ENCODE assay signal across 24 mouse cellular contexts in genomic region chr17:6764227-6764593, GRCm38 (mm10). TPM values are rescaled to one million over a fixed set of nuclear protein-coding genes. Genes with fewer than 3 reads are reported as not detected.
DNase-seq lines count a peak whose midpoint lies in the region; ATAC-seq and TF ChIP-seq lines count a peak whose summit lies in the region.
"Had no signal": no experiment of that assay in that cellular context is flagged by ENCODE, and none has a peak within 500 bp of the region (broad histone marks: within the 10 kb centered on the region; RNA-seq: fewer than 3 reads in every experiment).

No protein-coding gene starts in this region.

- TF ChIP-seq POLR2A in ES-Bruce4 (IDR thresholded peaks at IDR 0.05; ENCODE audit: insufficient read depth, low read length), result no peak

- TF ChIP-seq CTCF in ES-Bruce4 (IDR thresholded peaks at IDR 0.05; ENCODE audit: low read depth, low read length), result no peak
- no peak for TF ChIP-seq CTCF in layer of hippocampus, adult 2 months (conservative IDR thresholded peaks at IDR 0.05)

- H3K4me2 ChIP-seq in kidney, embryonic 15.5 days, result no peak overlapping the region
- 0 out of 2 replicates have a peak overlapping the region, but pooled peaks have one; percentile 19 for H3K4me2 ChIP-seq in liver, embryonic 13.5 days
- H3K4me2 ChIP-seq: hindbrain, embryonic 12.5 days; midbrain, embryonic 13.5 days had no signal

- H3K27me3 ChIP-seq in heart, embryonic 10.5 days (ENCODE audit: insufficient read depth, poor library complexity, severe bottlenecking), result no peaks in the 10 kb centered on the region
- H3K27me3 ChIP-seq in kidney, embryonic 15.5 days, result no peaks in the 10 kb centered on the region
- no peaks in the 10 kb centered on the region for H3K27me3 ChIP-seq in ES-Bruce4 (ENCODE audit: control insufficient read depth, insufficient read depth, low read length, poor library complexity, severe bottlenecking)
- H3K27me3 ChIP-seq in liver, embryonic 13.5 days, result no peaks in the 10 kb centered on the region
- H3K27me3 ChIP-seq: hindbrain, embryonic 12.5 days had no signal

- no peak for ATAC-seq in kidney, embryonic 15.5 days (replicated peaks; ENCODE audit: low FRiP score)
- no peak for ATAC-seq in liver, embryonic 13.5 days (ENCODE audit: low read depth)
- ATAC-seq: activated CD4-positive, CD25-positive, alpha-beta regulatory T cell, adult 4 months had no signal

- DNase-seq in heart, embryonic 10.5 days (ENCODE audit: low spot score), result no peak
- DNase-seq in heart, adult 11 months, result no peak
- DNase-seq in kidney, postnatal 4 days, result no peak
- DNase-seq in liver, embryonic 13.5 days, result no peak
- DNase-seq in lung, postnatal 10 days, result no peak
- DNase-seq in layer of hippocampus, adult 2 months (ENCODE audit: low spot score in 2 of 2), result no peak
- DNase-seq: B cell, adult 2 months; cerebellum, adult 18-20 months; cerebellum, postnatal 10 days; gastrocnemius, postnatal 14 days; kidney, adult 11 months; layer of hippocampus, postnatal 36 days; left cerebral cortex, postnatal 4 days; lung, adult 2 months; lung, postnatal 14 days; right cerebral cortex, adult 18-20 months; spleen, adult 18-20 months; thymus, postnatal 14 days had no signal

- no peak overlapping the region for H3K4me3 ChIP-seq in heart, embryonic 10.5 days
- H3K4me3 ChIP-seq in kidney, embryonic 15.5 days (replicated peaks), result no peak overlapping the region
- H3K4me3 ChIP-seq in ES-Bruce4 (ENCODE audit: low read depth, low read length), result no peak overlapping the region
- no peak overlapping the region for H3K4me3 ChIP-seq in liver, embryonic 13.5 days (replicated peaks)
- H3K4me3 ChIP-seq in layer of hippocampus, adult 2 months, result no peak overlapping the region
- H3K4me3 ChIP-seq: erythroblast, embryonic 14.5 days; hindbrain, embryonic 12.5 days; midbrain, embryonic 13.5 days had no signal

- H3K9ac ChIP-seq in kidney, embryonic 15.5 days, result no peak overlapping the region
- H3K9ac ChIP-seq in ES-Bruce4 (ENCODE audit: low read depth, poor library complexity, severe bottlenecking), result peak overlapping the region; percentile 36; the same call in 1 of the 2 replicates
- H3K9ac ChIP-seq in liver, embryonic 13.5 days, result no peak overlapping the region
- H3K9ac ChIP-seq: hindbrain, embryonic 12.5 days; midbrain, embryonic 13.5 days had no signal

- H3K27ac ChIP-seq in heart, embryonic 10.5 days, result peak overlapping the region; percentile 59
- peak overlapping the region; percentile 20; the same call in 1 of the 2 replicates for H3K27ac ChIP-seq in kidney, embryonic 15.5 days
- H3K27ac ChIP-seq in ES-Bruce4 (ENCODE audit: insufficient read depth, low read length), result peak overlapping the region; percentile 49
- no peak overlapping the region; the same call in 1 of the 2 replicates for H3K27ac ChIP-seq in liver, embryonic 13.5 days
- H3K27ac ChIP-seq in layer of hippocampus, adult 2 months, result no peak overlapping the region
- H3K27ac ChIP-seq: hindbrain, embryonic 12.5 days; midbrain, embryonic 13.5 days had no signal

- WGBS in heart, embryonic 10.5 days, result 70% methylated on average over 7 of the region's 7 CpGs
- 50% methylated on average over 7 of the region's 7 CpGs for WGBS in kidney, embryonic 15.5 days
- 51% methylated on average over 7 of the region's 7 CpGs for WGBS in liver, embryonic 13.5 days (ENCODE audit: insufficient replicate concordance)

- no peaks in the 10 kb centered on the region for H3K36me3 ChIP-seq in heart, embryonic 10.5 days
- peaks cover 2% of the 10 kb centered on the region; the same call in 1 of the 2 replicates for H3K36me3 ChIP-seq in kidney, embryonic 15.5 days
- H3K36me3 ChIP-seq in ES-Bruce4 (ENCODE audit: control insufficient read depth, insufficient read depth, low read length, poor library complexity, severe bottlenecking), result peaks cover 1% of the 10 kb centered on the region; the same call in 1 of the 2 replicates
- H3K36me3 ChIP-seq in liver, embryonic 13.5 days, result peaks cover 3% of the 10 kb centered on the region
- H3K36me3 ChIP-seq: hindbrain, embryonic 12.5 days; midbrain, embryonic 13.5 days had no signal

- peaks cover 77% of the 10 kb centered on the region for H3K4me1 ChIP-seq in heart, embryonic 10.5 days
- H3K4me1 ChIP-seq in kidney, embryonic 15.5 days, result peaks cover 73% of the 10 kb centered on the region
- H3K4me1 ChIP-seq in ES-Bruce4 (ENCODE audit: control insufficient read depth, insufficient read depth, low read length), result peaks cover 16% of the 10 kb centered on the region
- H3K4me1 ChIP-seq in liver, embryonic 13.5 days (replicated peaks), result peaks cover 74% of the 10 kb centered on the region

- H3K9me3 ChIP-seq in heart, embryonic 10.5 days, result no peaks in the 10 kb centered on the region
- H3K9me3 ChIP-seq in kidney, embryonic 15.5 days (replicated peaks), result no peaks in the 10 kb centered on the region
- no peaks in the 10 kb centered on the region for H3K9me3 ChIP-seq in ES-Bruce4 (replicated peaks; ENCODE audit: control insufficient read depth, insufficient read depth, low read length, poor library complexity, severe bottlenecking)
- H3K9me3 ChIP-seq in liver, embryonic 13.5 days (replicated peaks), result no peaks in the 10 kb centered on the region
- H3K9me3 ChIP-seq: hindbrain, embryonic 12.5 days; midbrain, embryonic 13.5 days had no signal

- TF ChIP-seq EP300 in ES-Bruce4 (IDR thresholded peaks at IDR 0.05; ENCODE audit: insufficient read depth, low read depth, low read length), result 0 out of 2 replicates have a peak, but pooled peaks have one; percentile 51

RNA-seq across cellular contexts. Expression of gene Ezr, which starts 18.4 kb away (rescaled TPM):
- 121 and 125 TPM in 2 replicates for polyA plus RNA-seq in heart, embryonic 10.5 days (2016; fragmentation: Nextera tagmentation; extraction: Ambion mirVana)
- polyA plus RNA-seq in kidney, embryonic 15.5 days (2015; fragmentation: Nextera tagmentation; extraction: Ambion mirVana), result 182 and 184 TPM in 2 replicates
- polyA plus RNA-seq in ES-Bruce4 (2011; ENCODE audit: insufficient read depth, insufficient read length, low read depth, missing spikeins), result 163 and 168 TPM in 2 replicates
- polyA plus RNA-seq in liver, embryonic 13.5 days (2015; fragmentation: Nextera tagmentation; extraction: Ambion mirVana), result 55.6 and 63.1 TPM in 2 replicates
- 10 to 100 TPM; 48.0 to 51.1 TPM for total RNA-seq in layer of hippocampus, adult 2 months (2021)

Comparison
In these comparisons a context has a peak if more than half of its experiments do, and no peak if none do; other contexts are left out.
1. H3K27ac ChIP-seq: peak in heart, embryonic 10.5 days (single experiment), kidney, embryonic 15.5 days (single experiment) and ES-Bruce4 (single experiment); none in liver, embryonic 13.5 days (single experiment) and layer of hippocampus, adult 2 months (single experiment).